Mouse (Mus musculus): Measurements from ENCODE around the gene Snd1. TPM values are rescaled to one million over a fixed set of nuclear protein-coding genes. Genes with fewer than 3 reads are reported as not detected.

Snd1 gene
- total RNA-seq, 1 experiment: 343 TPM

GRCm38 (mm10) chr6:28572991-28573759, 98.2 kb downstream of the Snd1 start:
- TF ChIP-seq HCFC1 (IDR thresholded peaks at IDR 0.05; ENCODE audit: borderline replicate concordance, insufficient read depth, low read length) (no peak), CHD2 (IDR thresholded peaks at IDR 0.05; ENCODE audit: low read depth, low read length) (no peak), ZC3H11A (IDR thresholded peaks at IDR 0.05; ENCODE audit: borderline replicate concordance, low read depth, low read length) (no peak), MAFK (IDR thresholded peaks at IDR 0.05; ENCODE audit: insufficient read depth, low read depth, low read length) (no peak), ZNF384 (IDR thresholded peaks at IDR 0.05; ENCODE audit: low read depth, low read length) (no peak)
- Histone ChIP-seq H3K36me3 (ENCODE audit: control insufficient read depth, insufficient read depth, low read length, poor library complexity, severe bottlenecking) (no peaks in the 10 kb centered on the region; the same call in none of the 2 replicates), H3K9me3 (ENCODE audit: control insufficient read depth, insufficient read depth, low read depth, low read length) (no peaks in the 10 kb centered on the region), H3K27ac (ENCODE audit: insufficient read depth, low read depth, low read length, poor library complexity, severe bottlenecking) (no peak overlapping the region), H3K4me1 (ENCODE audit: control insufficient read depth in 2 of 2, insufficient read depth in 2 of 2, low read length in 2 of 2, poor library complexity in 1 of 2) (peaks cover 0 to 1% of the 10 kb centered on the region in 2 experiments; a peak in 1 of 4 replicates), H3K4me3 (ENCODE audit: insufficient read depth in 1 of 2, low read depth in 1 of 2, low read length in 2 of 2, poor library complexity in 1 of 2, severe bottlenecking in 1 of 2) (no peak overlapping the region), H3K9ac (ENCODE audit: insufficient read depth, low read depth, low read length, poor library complexity, severe bottlenecking) (no peak overlapping the region)
- DNase-seq (ENCODE audit: low read depth, low spot score): no peak
- in situ Hi-C loops (cut with MboI; ENCODE audit: low sequenced_read_pairs in 2 of 2, unreplicated experiment in 2 of 2): no loop called here

GRCm38 (mm10) chr6:28576356-28577264, 101.7 kb downstream of the Snd1 start:
- DNase-seq (ENCODE audit: low read depth, low spot score): no peak
- Histone ChIP-seq H3K4me3 (ENCODE audit: insufficient read depth in 1 of 2, low read depth in 1 of 2, low read length in 2 of 2, poor library complexity in 1 of 2, severe bottlenecking in 1 of 2) (no peak overlapping the region), H3K4me1 (ENCODE audit: control insufficient read depth in 2 of 2, insufficient read depth in 2 of 2, low read length in 2 of 2, poor library complexity in 1 of 2) (no peaks in the 10 kb centered on the region), H3K36me3 (ENCODE audit: control insufficient read depth, insufficient read depth, low read length, poor library complexity, severe bottlenecking) (no peaks in the 10 kb centered on the region; the same call in none of the 2 replicates), H3K9ac (ENCODE audit: insufficient read depth, low read depth, low read length, poor library complexity, severe bottlenecking) (no peak overlapping the region), H3K27ac (ENCODE audit: insufficient read depth, low read depth, low read length, poor library complexity, severe bottlenecking) (no peak overlapping the region), H3K9me3 (ENCODE audit: control insufficient read depth, insufficient read depth, low read depth, low read length) (no peaks in the 10 kb centered on the region)
- no peak for TF ChIP-seq CHD2 (IDR thresholded peaks at IDR 0.05; ENCODE audit: low read depth, low read length)
- no peak for TF ChIP-seq HCFC1 (IDR thresholded peaks at IDR 0.05; ENCODE audit: borderline replicate concordance, insufficient read depth, low read length)
- TF ChIP-seq ZC3H11A (IDR thresholded peaks at IDR 0.05; ENCODE audit: borderline replicate concordance, low read depth, low read length): no peak
- no peak for TF ChIP-seq ZNF384 (IDR thresholded peaks at IDR 0.05; ENCODE audit: low read depth, low read length)
- no peak for TF ChIP-seq MAFK (IDR thresholded peaks at IDR 0.05; ENCODE audit: insufficient read depth, low read depth, low read length)
- in situ Hi-C loops (cut with MboI; ENCODE audit: low sequenced_read_pairs in 2 of 2, unreplicated experiment in 2 of 2): no loop called here

- Histone ChIP-seq H3K4me3 (ENCODE audit: insufficient read depth in 1 of 2, low read depth in 1 of 2, low read length in 2 of 2, poor library complexity in 1 of 2, severe bottlenecking in 1 of 2) (no peak overlapping the region), H3K4me1 (ENCODE audit: control insufficient read depth in 2 of 2, insufficient read depth in 2 of 2, low read length in 2 of 2, poor library complexity in 1 of 2) (no peaks in the 10 kb centered on the region), H3K36me3 (ENCODE audit: control insufficient read depth, insufficient read depth, low read length, poor library complexity, severe bottlenecking) (no peaks in the 10 kb centered on the region), H3K27ac (ENCODE audit: insufficient read depth, low read depth, low read length, poor library complexity, severe bottlenecking) (no peak overlapping the region), H3K9me3 (ENCODE audit: control insufficient read depth, insufficient read depth, low read depth, low read length) (no peaks in the 10 kb centered on the region), H3K9ac (ENCODE audit: insufficient read depth, low read depth, low read length, poor library complexity, severe bottlenecking) (no peak overlapping the region)
- DNase-seq (ENCODE audit: low read depth, low spot score): no peak
- no peak for TF ChIP-seq ZNF384 (IDR thresholded peaks at IDR 0.05; ENCODE audit: low read depth, low read length)
- no peak for TF ChIP-seq ZC3H11A (IDR thresholded peaks at IDR 0.05; ENCODE audit: borderline replicate concordance, low read depth, low read length)
- no peak for TF ChIP-seq CHD2 (IDR thresholded peaks at IDR 0.05; ENCODE audit: low read depth, low read length)
- no peak for TF ChIP-seq HCFC1 (IDR thresholded peaks at IDR 0.05; ENCODE audit: borderline replicate concordance, insufficient read depth, low read length)
- TF ChIP-seq MAFK (IDR thresholded peaks at IDR 0.05; ENCODE audit: insufficient read depth, low read depth, low read length): no peak
- in situ Hi-C loops (cut with MboI; ENCODE audit: low sequenced_read_pairs in 2 of 2, unreplicated experiment in 2 of 2): no loop called here
Observed at GRCm38 (mm10) chr6:28582847-28583246, 107.9 kb downstream of the Snd1 start.

GRCm38 (mm10) chr6:28583399-28583798, 108.5 kb downstream of the Snd1 start:
- no peak overlapping the region for H3K9ac ChIP-seq (ENCODE audit: insufficient read depth, low read depth, low read length, poor library complexity, severe bottlenecking)
- H3K4me1 ChIP-seq (ENCODE audit: control insufficient read depth in 2 of 2, insufficient read depth in 2 of 2, low read length in 2 of 2, poor library complexity in 1 of 2): no peaks in the 10 kb centered on the region
- in situ Hi-C loops (cut with MboI; ENCODE audit: low sequenced_read_pairs in 2 of 2, unreplicated experiment in 2 of 2): no loop called here
- no peak for TF ChIP-seq CHD2 (IDR thresholded peaks at IDR 0.05; ENCODE audit: low read depth, low read length)
- TF ChIP-seq HCFC1 (IDR thresholded peaks at IDR 0.05; ENCODE audit: borderline replicate concordance, insufficient read depth, low read length): no peak
- TF ChIP-seq ZNF384 (IDR thresholded peaks at IDR 0.05; ENCODE audit: low read depth, low read length): no peak
- no peak for TF ChIP-seq ZC3H11A (IDR thresholded peaks at IDR 0.05; ENCODE audit: borderline replicate concordance, low read depth, low read length)
- TF ChIP-seq MAFK (IDR thresholded peaks at IDR 0.05; ENCODE audit: insufficient read depth, low read depth, low read length): no peak
- no peaks in the 10 kb centered on the region for H3K9me3 ChIP-seq (ENCODE audit: control insufficient read depth, insufficient read depth, low read depth, low read length)
- no peak for DNase-seq (ENCODE audit: low read depth, low spot score)
- H3K27ac ChIP-seq (ENCODE audit: insufficient read depth, low read depth, low read length, poor library complexity, severe bottlenecking): no peak overlapping the region
- no peaks in the 10 kb centered on the region for H3K36me3 ChIP-seq (ENCODE audit: control insufficient read depth, insufficient read depth, low read length, poor library complexity, severe bottlenecking)
- no peak overlapping the region for H3K4me3 ChIP-seq (ENCODE audit: insufficient read depth in 1 of 2, low read depth in 1 of 2, low read length in 2 of 2, poor library complexity in 1 of 2, severe bottlenecking in 1 of 2)
